Mouse (Mus musculus) adrenal gland, adult 2 months (tissue): Measurements from ENCODE around the gene Gart. TPM values are rescaled to one million over a fixed set of nuclear protein-coding genes. Genes with fewer than 3 reads are reported as not detected.

Experiments used
- DNase-seq: peaks from one replicate; pipeline ENCODE4 v3.0.0; 2021
- long read RNA-seq: library from polyadenylated mRNA; stranded (forward); transcript quantifications from one replicate; pipeline ENCODE4 v2.0.0, GENCODE M21; 2021
- polyA plus RNA-seq: library from polyadenylated mRNA; depleted of rRNA; stranded (reverse); fragments of >200 nt; gene quantifications from 2 replicates; pipeline ENCODE4 v1.2.3, GENCODE M21; 2012; rRNA removed
- total RNA-seq, 2 experiments: library from RNA; stranded (reverse); gene quantifications; 2 replicates each; pipeline ENCODE4 v1.2.3; 2021

The Gart gene
- 100 to 1,000 TPM; 112 to 114 TPM for total RNA-seq
- 15.8 and 22.5 TPM in 2 replicates for polyA plus RNA-seq
- long read RNA-seq, transcript Gart-202 (11 exons, 1,865 nt), result minor isoform, 17 of 91 reads
- long read RNA-seq, transcript Gart-209 (22 exons, 3,276 nt), result minor isoform, 8 of 91 reads
- long read RNA-seq, transcript Gart-204 (11 exons, 1,852 nt), result minor isoform, 8 of 91 reads
- long read RNA-seq, transcript Gart-201 (22 exons, 3,518 nt), result major isoform, 44 of 91 reads
- long read RNA-seq, partial matches to known transcripts, result 3 of 91 reads
- long read RNA-seq, other reads (novel, unspliced or antisense), result 10 of 91 reads

DNA sequence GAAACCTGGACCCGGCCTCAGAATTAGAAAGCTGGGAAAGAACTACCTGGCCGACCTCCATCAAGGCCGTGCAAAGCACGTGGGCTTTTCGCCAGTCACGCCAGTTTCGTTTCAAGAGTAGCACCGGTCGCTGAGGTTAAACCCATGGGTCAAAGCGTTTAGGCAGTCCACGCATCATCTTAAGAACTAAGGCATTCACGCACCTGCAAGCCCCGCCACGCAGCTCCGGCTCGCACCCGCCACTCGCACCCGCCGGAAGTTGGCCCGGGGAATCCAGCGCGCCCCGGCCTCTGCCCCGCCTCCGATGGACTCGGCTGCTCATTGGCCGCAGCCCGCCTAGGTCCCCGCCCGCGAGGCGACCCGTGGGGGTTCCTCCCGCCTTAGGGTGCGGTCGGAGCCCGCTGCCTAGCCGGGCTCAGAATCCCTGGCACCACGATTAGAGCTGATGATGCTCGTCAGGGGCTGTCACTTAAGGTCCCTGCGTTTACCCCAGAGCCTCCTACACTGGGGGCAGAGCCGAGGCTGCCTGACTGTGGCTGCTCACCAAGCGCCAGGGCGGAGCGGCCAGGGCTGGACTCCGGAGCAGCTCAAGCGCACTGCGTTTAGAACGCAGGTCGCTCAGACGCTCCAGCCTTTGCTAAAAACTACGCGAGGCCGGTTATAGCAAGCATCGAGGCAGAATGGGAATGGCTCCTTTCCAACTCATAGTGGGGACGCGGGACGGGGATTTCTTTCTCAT, at the start of gene Gart:
Gene Gart, minus strand, starts transcription at position 272 of the 739 bp plus-strand sequence.
- peak; percentile 98 for DNase-seq

DNA sequence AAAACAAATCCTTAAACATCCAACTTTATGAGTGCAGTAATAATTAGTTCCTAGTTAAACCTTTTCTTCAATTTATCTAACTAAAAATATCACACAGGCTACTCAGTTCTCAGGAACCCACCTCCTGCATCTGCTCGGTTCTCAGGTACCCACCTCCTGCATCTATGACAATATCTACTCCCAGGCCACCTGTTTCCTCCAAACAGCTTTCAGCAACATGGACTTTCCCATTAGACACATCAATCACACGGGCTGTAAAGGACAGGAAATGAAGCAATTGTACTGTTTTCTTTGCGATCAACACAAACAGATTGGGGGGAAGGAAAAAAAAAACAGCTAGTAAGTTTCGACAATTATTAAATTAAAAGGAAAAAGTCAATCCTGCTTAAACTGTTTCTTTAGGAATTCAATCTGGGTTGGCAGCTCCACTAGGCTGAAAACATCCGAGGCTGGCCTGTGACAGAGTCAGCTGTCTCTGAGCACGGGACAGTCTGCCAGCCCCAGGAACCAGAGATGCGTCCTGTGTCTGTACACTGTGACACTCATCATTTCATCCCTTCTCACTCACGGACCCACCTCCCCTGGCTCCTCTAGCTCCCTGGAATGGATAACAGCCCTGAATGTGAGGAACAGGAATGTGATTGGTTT, 48.5 kb upstream of the Gart start:
- DNase-seq, result no peak

DNA sequence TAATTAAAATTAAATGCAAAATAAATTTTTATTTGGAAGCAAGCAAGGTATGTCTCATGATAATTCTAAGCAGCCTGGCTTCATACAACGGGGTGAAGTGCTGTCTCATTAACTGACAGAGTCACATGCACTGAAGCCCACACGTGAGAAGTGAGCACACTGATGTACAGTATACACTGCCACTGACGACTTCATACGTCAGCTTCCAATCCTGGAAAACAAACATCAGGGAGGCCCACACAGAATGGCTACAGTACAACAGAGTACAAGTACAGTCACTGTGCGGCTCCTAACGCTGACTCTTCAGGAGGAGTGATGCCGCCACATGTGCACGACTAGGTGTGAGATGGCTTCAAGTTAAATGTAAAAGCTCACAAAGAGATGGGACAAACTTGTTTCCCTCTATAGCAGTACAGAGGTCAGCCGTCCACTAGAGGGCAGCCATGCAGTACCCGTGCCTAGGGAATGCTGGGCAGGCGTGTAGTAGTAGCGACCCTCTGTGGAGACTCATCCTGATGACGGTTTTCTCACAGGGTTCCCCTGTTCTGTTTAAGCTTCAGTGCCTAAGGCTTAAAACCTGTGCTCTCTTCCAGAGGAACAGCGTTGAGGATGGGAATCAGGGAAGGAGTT, 47.8 kb upstream of the Gart start:
- DNase-seq, result peak; percentile 70

DNA sequence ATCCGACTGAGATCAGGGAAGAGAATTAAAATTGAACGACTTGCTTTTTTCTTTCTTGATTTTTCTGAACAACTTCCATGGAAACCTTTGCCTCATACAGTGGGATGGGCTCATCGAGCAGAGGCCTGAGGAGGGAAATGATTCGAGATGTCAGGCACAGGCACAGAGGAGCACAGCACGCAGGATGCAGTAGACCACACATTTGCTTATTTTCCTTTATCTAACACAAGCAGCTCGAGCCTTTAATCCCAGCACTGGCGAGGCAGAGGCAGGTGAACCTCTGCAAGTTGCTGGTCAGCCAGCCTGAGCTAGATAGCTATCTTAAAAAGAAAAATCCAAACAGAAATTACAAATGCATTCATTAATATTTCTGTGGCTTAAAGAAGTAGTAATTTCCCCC, 43.0 kb upstream of the Gart start:
- no peak for DNase-seq

DNA sequence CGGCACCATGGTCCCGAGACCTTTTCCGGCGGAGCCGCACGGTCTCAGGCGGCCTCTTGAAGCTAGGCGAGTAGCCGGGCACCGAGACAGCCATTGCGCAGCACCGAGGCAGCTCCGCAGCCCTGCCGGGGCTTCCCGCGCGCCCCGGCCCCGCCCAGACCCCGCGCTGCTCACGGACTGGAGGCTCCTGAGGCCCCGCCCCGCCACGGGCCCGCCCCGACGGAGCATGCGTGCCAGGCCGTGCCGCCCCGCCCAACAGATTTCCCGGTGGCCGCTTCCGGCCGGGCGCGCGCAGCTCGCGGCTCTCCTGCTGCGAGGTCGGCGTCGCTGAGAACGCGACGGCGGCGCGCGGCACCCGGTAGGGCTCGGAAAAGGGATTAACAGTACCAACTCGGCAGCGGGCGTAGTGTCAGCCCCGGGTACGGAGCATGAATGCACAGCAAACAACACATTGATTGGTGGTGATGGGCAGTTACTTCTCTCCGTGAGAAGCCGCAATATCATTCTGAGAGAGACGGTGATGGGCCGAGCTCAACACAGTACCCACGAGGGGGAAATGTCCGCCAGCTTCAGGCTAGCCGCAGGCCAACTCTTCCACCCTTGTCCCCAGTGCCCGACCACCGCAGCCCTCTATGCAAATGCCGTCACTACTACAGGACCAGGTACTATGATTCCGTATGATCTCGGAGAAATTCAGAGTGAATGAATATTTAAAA, 42.0 kb upstream of the Gart start, which contains the start of gene Donson:
Gene Donson, minus strand, starts transcription at position 152 of the 716 bp plus-strand sequence.
- peak; percentile 98 for DNase-seq

DNA sequence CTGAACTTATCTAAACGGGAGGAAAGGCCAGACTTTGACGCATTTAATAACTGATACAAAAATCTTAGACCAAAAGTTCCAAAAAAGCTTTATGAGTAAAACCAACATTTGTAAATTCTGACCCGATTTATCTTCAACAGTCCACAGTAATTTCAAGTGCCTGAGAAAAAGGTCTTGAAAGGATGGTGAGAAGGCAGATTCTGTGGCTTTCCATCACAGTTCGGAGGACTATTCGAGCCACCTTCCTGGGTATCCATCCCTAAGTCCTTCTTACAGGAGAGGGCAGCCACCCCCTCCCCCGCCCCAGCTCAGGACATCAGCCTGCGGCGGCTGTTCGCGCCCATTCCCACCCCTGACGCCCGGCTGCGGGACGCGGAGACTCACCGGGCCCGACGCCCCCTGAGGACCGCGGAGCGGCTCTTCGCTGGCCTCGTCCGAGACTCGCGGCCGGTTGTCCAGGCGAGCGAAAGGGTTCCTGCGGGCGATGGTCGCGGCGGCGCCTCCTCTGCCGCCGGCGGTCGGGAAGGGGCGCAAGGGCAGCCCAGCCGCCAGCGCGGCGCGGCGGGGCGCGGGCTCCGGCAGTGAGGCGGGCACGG, 41.4 kb upstream of the Gart start:
- no peak for DNase-seq

DNA sequence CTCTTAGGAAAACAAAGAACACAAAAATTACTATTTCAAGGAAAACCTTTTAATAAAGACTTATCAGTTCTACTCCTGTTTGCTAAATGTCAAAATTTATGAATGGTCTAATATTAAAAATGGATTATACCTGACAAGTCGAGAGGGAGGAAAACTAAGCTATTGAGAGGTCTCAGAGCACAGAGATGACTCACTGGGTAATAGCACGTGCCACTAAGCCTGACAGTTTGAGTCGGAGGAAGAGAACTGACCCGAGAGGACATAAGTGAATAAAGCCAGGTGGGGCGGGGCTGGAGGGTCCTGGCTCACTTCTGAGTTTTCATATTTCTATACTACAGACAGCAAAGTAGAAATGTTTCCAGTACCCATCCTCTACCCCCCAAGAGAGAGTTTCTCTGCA, 39.6 kb upstream of the Gart start:
- no peak for DNase-seq

DNA sequence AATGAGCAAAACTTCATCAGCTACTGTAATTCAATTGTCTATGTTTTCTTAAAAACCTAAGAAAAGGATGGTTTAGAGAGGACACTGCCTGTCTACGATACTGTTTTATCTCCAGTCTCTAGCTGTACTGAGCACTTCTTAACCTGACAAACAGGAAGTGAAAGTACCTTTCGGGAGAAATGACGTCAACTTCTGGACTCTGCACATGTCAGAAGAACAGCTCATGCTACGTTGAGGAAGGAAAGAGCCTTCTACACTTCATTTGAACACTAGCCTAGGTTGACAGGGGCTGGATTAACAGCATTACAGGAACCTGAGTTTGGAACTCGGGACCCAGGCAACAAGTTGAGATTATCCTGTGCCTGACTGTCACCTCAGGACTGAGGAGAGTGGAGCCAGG, 38.8 kb upstream of the Gart start:
- DNase-seq, result no peak

DNA sequence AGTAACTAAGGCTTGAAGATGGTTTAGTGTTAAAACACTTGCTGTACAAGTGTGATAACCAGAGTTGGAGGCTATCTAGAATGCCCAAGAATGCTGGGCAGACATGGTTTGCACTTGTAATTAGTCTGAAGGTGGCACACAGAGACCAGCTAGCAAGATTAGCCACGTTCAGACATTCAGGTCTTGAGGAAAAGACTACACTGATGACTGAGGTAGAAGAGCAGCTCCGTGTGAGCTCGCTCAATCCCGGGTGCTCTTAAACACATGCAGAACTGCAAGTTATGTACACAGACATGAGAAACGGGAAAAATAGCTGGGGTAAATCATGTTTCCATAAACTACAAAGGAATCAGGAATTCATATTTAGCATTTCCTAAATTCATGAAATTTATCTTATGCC, 33.9 kb upstream of the Gart start:
- no peak for DNase-seq

DNA sequence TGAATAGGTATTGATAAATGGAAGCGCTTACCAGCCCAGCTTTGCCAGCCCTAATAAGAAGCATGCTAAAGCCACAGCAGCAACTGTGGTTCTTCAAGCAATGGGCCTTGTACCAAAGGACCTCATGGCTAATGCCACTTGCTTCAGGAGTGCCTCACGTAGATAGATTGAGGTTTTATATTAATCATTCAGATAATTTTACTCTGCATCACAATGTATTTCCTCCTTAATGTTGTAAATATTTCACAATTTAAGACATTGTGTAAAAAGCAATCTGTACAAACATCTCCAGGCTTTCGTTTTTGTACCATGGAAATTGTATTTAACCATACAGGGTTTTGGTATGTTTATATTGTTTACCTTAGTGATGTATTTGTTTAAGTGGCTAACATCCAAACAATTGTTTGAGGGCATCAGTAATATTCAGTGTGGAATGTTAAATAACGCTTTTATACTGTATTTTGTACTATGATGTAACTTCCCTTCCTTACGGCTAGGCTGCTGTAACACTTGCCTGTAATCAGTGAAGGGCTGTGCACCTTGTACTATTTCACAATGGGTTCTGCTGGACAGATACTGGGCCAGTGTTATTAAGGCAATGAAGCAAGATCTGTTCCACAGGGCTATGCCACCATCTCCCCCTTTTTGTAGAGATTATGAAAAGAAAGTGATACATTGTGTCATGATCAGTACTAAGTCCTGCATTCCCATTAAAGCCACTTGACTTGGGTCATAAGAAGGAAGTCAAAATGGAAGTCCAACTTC, 31.6 kb upstream of the Gart start:
- DNase-seq, result no peak

DNA sequence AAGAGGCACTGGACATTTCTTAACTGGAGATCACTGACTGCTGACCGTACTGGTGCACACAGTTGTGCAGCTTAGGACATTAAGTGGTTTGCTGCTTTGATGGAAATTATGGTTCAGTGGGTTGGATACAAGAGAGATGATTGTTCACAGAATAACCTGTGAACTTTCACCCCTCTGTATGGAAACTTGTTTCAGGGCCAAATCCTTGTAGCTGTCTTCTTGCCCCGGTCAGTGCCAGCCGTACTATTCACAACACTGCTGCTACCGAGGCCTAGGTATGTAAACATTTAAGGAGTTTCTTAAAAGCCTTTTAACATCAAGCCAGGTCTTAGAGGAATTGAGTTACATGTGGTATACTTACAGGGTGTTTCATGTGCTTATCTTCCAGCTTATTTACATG, 27.7 kb upstream of the Gart start:
- no peak for DNase-seq

DNA sequence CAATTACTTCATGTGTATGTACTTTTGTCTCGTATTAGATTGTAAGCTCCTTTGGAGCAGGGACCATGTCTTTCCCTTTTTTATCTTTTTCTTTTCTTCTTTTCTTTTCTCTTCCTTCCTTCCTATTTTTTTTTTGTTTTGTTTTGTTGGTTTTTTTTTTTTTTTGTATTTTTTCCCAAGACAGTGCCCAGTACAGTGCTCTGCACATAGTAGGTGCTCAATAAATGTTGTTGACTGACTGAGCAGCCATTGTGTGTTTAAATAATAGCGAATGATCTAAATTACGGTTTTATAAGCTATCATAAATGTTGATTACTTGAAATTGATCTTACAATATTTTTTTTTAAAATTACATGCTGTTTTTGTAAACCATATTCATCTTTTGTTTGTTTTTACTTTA, 17.0 kb upstream of the Gart start:
- no peak for DNase-seq

DNA sequence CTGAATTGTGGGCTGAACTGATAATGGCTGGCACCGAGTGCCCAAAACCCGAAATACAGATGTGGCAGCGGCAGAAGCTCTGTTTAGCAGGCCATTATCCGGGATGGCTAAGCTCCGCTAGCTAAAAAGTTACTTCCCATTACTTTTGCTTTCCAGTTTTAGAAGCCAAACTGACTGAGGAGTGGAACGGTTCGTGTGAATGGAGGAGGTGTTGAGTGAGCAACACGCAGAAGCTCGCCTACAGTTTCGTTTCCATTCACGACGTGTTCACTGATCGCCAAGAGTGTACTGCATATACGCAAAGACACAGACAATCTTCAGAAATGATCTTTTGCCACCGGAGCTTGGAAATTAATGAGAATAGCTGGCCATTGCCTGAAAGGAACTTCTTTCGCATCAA, 15.6 kb upstream of the Gart start:
- no peak for DNase-seq

DNA sequence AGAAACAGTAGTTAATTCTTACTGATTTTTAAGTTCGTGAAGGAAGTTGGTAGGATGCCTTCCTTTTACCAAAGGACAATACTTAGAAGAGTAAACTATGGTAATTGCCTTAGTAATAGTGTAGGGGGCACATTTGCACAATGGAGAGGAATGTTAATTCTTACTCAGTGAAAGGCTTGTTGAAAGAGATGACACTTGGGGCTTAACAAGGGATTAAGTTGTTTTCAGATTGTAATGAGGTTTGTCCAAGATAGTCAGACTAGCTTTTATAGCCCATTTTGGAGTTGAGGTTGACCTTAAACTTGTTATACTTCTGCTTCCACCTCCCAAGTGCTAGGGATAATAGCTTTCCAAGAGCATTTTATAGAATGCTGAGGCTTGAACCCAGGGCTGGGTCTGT, 14.6 kb upstream of the Gart start:
- no peak for DNase-seq

DNA sequence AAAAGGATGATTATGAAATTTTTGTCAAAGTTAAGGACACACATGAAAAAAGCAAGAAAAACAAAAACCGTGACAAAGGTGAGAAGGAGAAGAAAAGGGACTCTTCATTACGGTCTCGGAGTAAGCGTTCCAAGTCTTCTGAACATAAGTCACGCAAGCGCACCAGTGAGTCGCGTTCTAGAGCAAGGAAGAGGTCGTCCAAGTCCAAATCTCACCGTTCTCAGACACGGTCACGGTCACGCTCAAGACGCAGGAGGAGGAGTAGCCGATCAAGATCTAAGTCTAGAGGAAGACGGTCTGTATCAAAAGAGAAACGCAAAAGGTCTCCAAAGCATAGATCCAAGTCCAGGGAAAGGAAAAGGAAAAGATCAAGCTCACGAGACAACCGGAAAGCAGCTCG, 13.0 kb upstream of the Gart start:
- DNase-seq, result no peak

DNA sequence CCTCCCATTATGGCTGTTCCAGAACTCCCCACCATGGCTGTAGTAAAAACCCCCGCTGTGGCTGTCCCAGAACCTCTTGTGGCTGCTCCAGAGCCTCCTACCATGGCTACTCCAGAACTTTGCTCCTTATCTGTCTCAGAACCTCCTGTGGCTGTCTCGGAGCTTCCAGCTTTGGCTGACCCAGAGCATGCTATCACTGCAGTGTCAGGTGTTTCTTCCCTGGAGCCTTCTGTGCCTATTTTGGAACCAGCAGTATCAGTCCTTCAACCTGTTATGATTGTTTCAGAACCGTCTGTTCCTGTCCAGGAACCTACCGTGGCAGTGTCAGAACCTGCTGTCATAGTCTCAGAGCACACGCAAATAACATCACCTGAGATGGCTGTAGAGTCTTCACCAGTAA, 11.7 kb upstream of the Gart start:
- no peak for DNase-seq

DNA sequence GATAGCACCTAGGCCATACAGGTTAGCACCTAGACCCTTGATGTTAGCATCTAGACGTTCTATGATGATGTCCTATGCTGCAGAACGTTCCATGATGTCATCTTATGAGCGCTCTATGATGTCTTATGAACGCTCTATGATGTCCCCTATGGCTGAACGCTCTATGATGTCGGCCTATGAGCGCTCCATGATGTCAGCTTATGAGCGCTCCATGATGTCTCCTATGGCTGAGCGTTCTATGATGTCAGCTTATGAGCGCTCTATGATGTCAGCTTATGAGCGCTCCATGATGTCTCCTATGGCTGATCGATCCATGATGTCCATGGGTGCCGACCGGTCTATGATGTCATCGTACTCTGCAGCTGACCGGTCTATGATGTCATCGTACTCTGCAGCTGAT, 10.5 kb upstream of the Gart start:
- no peak for DNase-seq

DNA sequence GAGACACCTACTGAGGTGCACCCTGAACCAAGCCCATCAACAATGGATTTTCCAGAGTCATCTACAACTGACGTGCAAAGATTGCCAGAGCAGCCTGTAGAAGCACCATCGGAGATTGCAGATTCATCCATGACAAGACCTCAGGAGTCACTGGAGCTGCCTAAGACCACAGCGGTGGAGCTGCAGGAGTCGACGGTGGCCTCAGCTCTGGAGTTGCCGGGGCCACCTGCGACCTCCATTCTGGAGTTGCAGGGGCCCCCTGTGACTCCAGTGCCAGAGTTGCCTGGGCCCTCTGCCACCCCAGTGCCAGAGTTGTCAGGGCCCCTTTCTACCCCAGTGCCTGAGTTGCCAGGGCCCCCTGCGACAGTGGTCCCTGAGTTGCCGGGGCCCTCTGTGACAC, 8.5 kb upstream of the Gart start:
- DNase-seq, result no peak

DNA sequence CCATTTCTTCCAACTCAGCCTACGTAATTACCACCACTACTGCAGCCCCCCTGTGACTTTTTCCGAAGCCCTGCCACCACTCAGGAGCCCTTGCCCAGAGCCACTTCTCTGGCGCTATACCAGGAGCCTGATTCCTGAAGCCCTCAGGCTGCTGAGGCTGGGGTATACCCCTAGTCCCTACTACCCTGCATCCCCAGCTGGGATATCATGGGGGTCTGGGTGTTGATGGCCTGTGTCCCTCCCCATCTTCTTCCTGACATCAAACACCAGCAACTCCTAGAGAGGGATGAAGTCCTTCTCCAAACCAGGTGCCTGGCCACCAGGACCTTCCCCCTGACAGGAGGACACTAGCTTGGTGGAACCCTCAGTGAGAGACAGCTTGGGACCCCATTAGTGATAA, 5.4 kb upstream of the Gart start:
- DNase-seq, result no peak

DNA sequence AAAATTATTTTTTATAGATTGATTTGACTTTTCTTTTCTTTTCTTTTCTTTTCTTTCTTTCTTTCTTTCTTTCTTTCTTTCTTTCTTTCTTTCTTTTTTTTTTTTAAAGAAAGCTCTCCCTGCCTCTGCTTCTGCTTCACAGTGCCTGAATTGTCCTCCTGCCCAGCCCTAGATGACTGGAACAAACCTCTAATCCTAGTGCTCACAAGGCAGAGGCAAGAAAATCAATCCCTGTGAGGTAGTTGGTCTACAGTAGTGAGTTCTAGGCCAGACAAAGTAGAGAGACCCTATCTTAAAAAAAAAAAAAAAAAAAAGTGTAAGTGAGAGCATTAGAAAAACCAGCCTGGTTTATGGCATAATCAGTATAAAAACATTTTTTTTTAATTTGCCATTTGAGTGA, 3.0 kb upstream of the Gart start:
- no peak for DNase-seq

DNA sequence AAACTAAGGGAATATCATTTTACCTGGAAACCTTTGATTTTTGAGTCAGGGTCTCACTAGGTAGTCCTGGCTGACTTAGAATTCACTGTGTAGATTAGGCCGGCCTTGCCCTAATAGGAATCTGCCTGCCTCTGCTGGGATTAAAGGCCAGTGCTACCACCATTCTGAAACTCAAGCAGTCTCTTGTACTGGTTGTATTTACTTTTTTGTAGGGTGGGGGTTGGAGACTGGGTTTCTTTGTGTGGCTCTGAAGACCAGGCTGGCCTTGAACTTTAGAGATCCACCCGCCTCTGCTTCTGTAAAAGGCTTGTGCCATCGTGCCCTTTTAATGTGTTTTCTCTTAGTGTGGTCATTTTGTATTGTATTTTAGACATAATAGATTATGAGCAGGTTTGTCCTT, 2.5 kb upstream of the Gart start:
- DNase-seq, result peak; percentile 56
